Mouse (Mus musculus): ENCODE results near the gene Rnf144b. TPM values are rescaled to one million over a fixed set of nuclear protein-coding genes. Genes with fewer than 3 reads are reported as not detected.
A peak's percentile ranks its signal among the peaks of the same experiment; 100 is the strongest.

Rnf144b gene
- polyA plus RNA-seq, 1 experiment from 2014 or later: 1.3 TPM

DNA sequence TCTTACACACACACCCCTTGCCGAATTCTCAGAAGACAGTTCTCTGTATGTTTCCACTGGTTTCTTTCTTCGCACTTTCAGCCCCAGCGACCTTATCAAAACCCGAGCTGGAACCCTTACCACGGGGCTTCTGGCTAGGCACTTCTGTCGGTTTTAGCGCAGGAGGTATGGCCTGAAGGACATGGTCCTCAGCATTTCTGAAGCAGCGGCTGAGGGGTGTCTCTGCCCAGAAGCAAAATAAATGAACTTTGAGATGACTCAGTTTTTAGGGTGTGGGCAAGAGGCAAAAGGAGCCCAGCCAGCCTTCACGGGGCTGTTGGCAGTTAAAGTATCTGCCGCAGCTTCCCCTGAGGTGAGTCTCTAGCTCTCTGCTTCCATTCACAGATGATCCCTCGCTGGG is 72.2 kb downstream of the Rnf144b start:
- Histone ChIP-seq H3K9me3 (ENCODE audit: control insufficient read depth, low read length) (no peaks in the 10 kb centered on the region), H3K27ac (ENCODE audit: low read depth, low read length) (no peak overlapping the region), H3K4me1 (ENCODE audit: control insufficient read depth, insufficient read depth, low read length) (no peaks in the 10 kb centered on the region), H3K9ac (replicated peaks; ENCODE audit: low read depth, low read length) (no peak overlapping the region), H3K4me2 (ENCODE audit: low read depth, low read length) (peak overlapping the region; percentile 76; the same call in 1 of the 2 replicates), H3K27me3 (ENCODE audit: control insufficient read depth, insufficient read depth, low read length) (no peaks in the 10 kb centered on the region), H3K4me3 (ENCODE audit: low read depth, low read length) (peak overlapping the region; percentile 42; the same call in 1 of the 2 replicates), H3K36me3 (ENCODE audit: control insufficient read depth, insufficient read depth, low read length) (no peaks in the 10 kb centered on the region)
- WGBS: 26% methylated on average over 11 of the region's 11 CpGs
- no peak for ATAC-seq (ENCODE audit: low read depth)

DNA sequence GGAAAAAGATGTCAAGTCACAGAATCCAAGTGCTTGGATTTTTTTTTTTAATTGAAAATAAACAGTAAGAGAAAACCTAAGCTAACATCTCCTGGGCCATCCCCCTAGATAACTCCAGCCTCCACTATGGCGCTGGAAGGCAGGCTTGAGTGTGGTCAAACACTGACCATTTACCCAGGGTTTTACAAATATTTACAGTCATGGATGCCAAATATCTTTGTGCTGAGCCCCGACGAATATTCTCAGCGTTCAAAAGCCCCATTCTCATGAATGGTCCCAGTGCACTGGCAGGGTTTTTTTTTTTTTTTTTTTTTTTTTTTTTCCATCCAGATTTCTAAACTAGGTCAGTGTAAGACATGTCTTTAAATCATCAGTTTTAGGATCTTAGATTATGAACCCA is 73.0 kb downstream of the Rnf144b start:
- no peak overlapping the region for H3K4me3 ChIP-seq (ENCODE audit: low read depth, low read length)
- no peak overlapping the region for H3K4me2 ChIP-seq (ENCODE audit: low read depth, low read length)
- ATAC-seq (ENCODE audit: low read depth): no peak
- H3K4me1 ChIP-seq (ENCODE audit: control insufficient read depth, insufficient read depth, low read length): no peaks in the 10 kb centered on the region
- no peak overlapping the region for H3K9ac ChIP-seq (replicated peaks; ENCODE audit: low read depth, low read length)
- 68% methylated on average over 4 of the region's 4 CpGs for WGBS
- H3K27me3 ChIP-seq (ENCODE audit: control insufficient read depth, insufficient read depth, low read length): no peaks in the 10 kb centered on the region
- no peaks in the 10 kb centered on the region for H3K9me3 ChIP-seq (ENCODE audit: control insufficient read depth, low read length)
- H3K27ac ChIP-seq (ENCODE audit: low read depth, low read length): no peak overlapping the region
- no peaks in the 10 kb centered on the region for H3K36me3 ChIP-seq (ENCODE audit: control insufficient read depth, insufficient read depth, low read length)

DNA sequence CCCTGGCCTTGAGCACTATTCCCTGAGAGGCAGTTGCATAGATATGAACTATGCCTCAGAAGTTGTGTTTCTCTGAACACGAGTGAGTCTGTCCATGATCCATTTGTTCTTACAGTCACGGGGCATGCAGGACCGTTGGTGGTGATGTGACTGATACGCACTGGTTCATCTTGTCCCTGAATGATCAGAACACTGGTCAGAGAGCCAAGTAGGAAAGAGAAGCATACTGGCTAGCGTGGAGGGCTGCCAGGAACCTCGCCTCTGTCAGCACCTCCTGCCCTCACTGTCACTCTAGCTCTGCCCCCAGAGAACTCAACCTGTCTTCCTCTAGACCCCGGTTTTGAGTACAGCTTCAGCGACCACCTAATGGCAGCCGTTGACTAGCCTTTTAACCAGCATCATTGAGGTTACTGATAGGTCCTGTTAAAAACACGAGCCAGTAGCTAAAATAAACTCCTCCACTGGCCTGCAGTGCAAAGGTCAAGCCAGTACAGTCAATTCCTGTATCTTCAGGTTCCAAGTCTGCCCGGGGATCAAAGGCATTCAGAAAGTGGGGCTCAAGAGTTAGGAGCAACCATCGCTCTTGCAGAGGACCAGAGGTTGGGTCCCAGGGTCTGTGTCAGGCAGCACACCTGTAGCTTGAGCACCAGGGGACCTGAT is 77.7 kb downstream of the Rnf144b start:
- H3K36me3 ChIP-seq (ENCODE audit: control insufficient read depth, insufficient read depth, low read length): no peaks in the 10 kb centered on the region
- no peak overlapping the region for H3K4me2 ChIP-seq (ENCODE audit: low read depth, low read length)
- H3K9me3 ChIP-seq (ENCODE audit: control insufficient read depth, low read length): no peaks in the 10 kb centered on the region
- H3K4me1 ChIP-seq (ENCODE audit: control insufficient read depth, insufficient read depth, low read length): no peaks in the 10 kb centered on the region
- ATAC-seq (ENCODE audit: low read depth): no peak
- no peak overlapping the region for H3K4me3 ChIP-seq (ENCODE audit: low read depth, low read length)
- no peak overlapping the region for H3K27ac ChIP-seq (ENCODE audit: low read depth, low read length)
- no peak overlapping the region for H3K9ac ChIP-seq (replicated peaks; ENCODE audit: low read depth, low read length)
- WGBS: 87% methylated on average over 12 of the region's 12 CpGs
- no peaks in the 10 kb centered on the region for H3K27me3 ChIP-seq (ENCODE audit: control insufficient read depth, insufficient read depth, low read length)

DNA sequence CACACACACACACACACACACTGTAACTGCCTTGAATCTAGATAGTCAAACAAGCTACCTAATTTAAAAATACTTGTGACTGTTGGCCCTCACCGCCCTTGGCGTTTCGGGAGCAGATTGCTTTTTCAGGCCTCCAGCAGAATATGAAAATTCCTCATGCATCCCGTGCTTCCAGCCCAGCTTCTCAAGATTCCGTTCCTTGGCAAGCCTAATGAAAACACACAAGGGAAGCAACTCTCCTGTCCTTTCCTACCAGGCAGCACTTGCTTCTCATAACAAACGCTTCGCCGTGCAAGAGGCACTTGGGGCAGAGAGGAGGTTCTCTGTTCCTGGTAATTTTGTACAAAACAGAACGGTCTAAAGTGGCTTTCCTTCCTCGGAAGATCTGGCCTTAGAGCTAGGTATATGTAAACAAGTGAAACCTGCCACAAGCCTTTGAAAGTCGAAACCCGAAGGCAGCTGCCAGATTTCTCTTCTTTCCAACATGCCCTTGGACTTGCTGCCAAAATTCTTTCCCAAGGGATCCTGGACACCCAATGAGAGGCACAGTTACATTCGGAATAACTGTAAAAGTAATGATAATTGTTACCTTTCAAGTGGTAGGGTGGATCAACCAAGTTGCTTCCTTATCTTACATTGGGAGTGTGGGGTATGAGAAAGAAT is 79.6 kb downstream of the Rnf144b start:
- H3K4me2 ChIP-seq (ENCODE audit: low read depth, low read length): no peak overlapping the region
- no peak overlapping the region for H3K27ac ChIP-seq (ENCODE audit: low read depth, low read length)
- WGBS: 72% methylated on average over 13 of the region's 13 CpGs
- H3K9ac ChIP-seq (replicated peaks; ENCODE audit: low read depth, low read length): no peak overlapping the region
- H3K36me3 ChIP-seq (ENCODE audit: control insufficient read depth, insufficient read depth, low read length): no peaks in the 10 kb centered on the region
- H3K4me3 ChIP-seq (ENCODE audit: low read depth, low read length): no peak overlapping the region
- H3K9me3 ChIP-seq (ENCODE audit: control insufficient read depth, low read length): no peaks in the 10 kb centered on the region
- H3K27me3 ChIP-seq (ENCODE audit: control insufficient read depth, insufficient read depth, low read length): no peaks in the 10 kb centered on the region
- H3K4me1 ChIP-seq (ENCODE audit: control insufficient read depth, insufficient read depth, low read length): no peaks in the 10 kb centered on the region
- ATAC-seq (ENCODE audit: low read depth): no peak

DNA sequence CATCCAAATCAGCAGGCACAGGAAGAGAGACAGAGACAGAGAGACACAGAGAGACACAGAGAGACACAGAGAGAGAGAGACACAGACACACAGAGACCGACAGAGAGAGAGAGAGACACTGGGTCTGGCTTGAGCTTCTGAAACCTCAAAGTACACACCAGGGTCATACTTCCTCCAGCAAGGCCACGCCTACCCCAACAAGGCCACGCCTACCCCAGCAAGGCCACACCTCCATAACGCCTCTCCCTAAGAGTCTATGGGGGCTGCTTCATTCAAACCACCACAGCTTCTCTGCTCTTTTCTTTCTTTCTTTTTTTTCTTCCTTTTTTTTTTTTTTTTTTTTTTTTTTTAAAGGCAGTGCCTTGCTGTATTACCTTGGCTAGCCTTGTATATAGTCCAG is 88.0 kb downstream of the Rnf144b start:
- Histone ChIP-seq H3K4me2 (ENCODE audit: low read depth, low read length) (no peak overlapping the region), H3K27ac (ENCODE audit: low read depth, low read length) (no peak overlapping the region), H3K4me3 (ENCODE audit: low read depth, low read length) (no peak overlapping the region), H3K27me3 (ENCODE audit: control insufficient read depth, insufficient read depth, low read length) (no peaks in the 10 kb centered on the region), H3K4me1 (ENCODE audit: control insufficient read depth, insufficient read depth, low read length) (no peaks in the 10 kb centered on the region), H3K36me3 (ENCODE audit: control insufficient read depth, insufficient read depth, low read length) (no peaks in the 10 kb centered on the region), H3K9ac (replicated peaks; ENCODE audit: low read depth, low read length) (no peak overlapping the region), H3K9me3 (ENCODE audit: control insufficient read depth, low read length) (no peaks in the 10 kb centered on the region)
- ATAC-seq (ENCODE audit: low read depth): no peak
- WGBS: 79% methylated on average over 4 of the region's 4 CpGs

DNA sequence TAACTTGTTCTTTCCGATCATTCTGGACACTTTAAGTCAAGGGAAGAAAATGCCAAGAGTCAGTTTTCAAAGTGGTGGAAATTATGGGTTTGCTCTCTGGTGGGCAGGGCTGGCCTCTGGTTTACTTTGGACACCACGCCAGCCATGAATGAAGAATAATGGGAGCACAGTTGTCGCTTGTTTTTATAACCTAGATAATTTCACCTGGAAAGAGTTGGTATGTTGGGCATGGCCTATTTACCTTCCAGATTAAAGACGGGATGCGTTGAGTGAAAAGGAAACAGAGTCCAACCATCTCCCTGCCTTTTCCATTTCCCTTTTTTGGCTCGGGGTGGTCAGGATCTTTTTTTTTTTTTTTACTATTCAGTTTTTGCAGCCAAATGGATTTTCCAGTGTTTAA is 88.5 kb downstream of the Rnf144b start:
- WGBS: 78% methylated on average over 6 of the region's 6 CpGs
- Histone ChIP-seq H3K4me3 (ENCODE audit: low read depth, low read length) (no peak overlapping the region), H3K4me2 (ENCODE audit: low read depth, low read length) (no peak overlapping the region), H3K9ac (replicated peaks; ENCODE audit: low read depth, low read length) (no peak overlapping the region), H3K27ac (ENCODE audit: low read depth, low read length) (no peak overlapping the region), H3K9me3 (ENCODE audit: control insufficient read depth, low read length) (no peaks in the 10 kb centered on the region), H3K27me3 (ENCODE audit: control insufficient read depth, insufficient read depth, low read length) (no peaks in the 10 kb centered on the region), H3K36me3 (ENCODE audit: control insufficient read depth, insufficient read depth, low read length) (no peaks in the 10 kb centered on the region), H3K4me1 (ENCODE audit: control insufficient read depth, insufficient read depth, low read length) (no peaks in the 10 kb centered on the region)
- ATAC-seq (ENCODE audit: low read depth): no peak

DNA sequence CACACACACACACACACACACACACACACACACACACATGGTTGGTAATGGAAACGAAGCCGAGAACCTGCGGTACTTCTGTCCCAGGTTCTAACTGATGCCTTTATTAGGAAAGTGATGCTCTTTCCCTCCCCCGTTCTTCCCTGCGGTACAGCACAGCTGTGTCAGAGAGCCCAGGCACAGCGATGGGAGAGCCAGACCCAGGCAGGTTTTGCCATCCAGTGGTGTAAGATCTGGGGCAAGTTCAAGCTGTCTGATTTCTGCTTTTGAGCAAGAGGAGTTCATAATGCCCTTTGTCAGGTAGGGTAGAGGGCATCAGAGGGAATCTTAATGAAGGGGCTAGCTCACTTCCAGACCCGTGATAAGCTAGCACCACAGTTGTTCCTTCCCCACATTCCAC is 89.1 kb downstream of the Rnf144b start:
- Histone ChIP-seq H3K4me1 (ENCODE audit: control insufficient read depth, insufficient read depth, low read length) (no peaks in the 10 kb centered on the region), H3K9me3 (ENCODE audit: control insufficient read depth, low read length) (no peaks in the 10 kb centered on the region), H3K36me3 (ENCODE audit: control insufficient read depth, insufficient read depth, low read length) (no peaks in the 10 kb centered on the region), H3K4me3 (ENCODE audit: low read depth, low read length) (no peak overlapping the region), H3K9ac (replicated peaks; ENCODE audit: low read depth, low read length) (no peak overlapping the region), H3K27ac (ENCODE audit: low read depth, low read length) (no peak overlapping the region), H3K27me3 (ENCODE audit: control insufficient read depth, insufficient read depth, low read length) (no peaks in the 10 kb centered on the region), H3K4me2 (ENCODE audit: low read depth, low read length) (no peak overlapping the region)
- ATAC-seq (ENCODE audit: low read depth): no peak
- WGBS: 91% methylated on average over 7 of the region's 7 CpGs

DNA sequence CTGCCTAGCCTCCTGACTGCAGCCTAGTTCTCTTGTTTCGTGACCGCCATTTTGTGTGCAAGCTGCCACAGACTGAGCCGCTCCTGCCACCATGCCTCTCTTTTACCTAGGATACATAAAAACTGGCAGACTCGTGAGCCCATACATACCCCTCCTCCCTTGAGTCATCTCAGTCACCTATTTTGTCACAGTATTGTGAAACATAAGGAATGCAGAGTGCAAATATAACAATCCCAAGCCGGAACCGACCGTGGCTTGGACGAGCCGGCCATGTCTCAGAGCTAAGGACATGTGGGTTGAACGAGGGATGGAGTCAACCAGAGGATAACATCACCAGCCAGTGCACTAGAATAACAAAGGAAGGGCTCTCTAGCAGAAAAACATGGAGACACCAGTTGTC is 91.4 kb downstream of the Rnf144b start:
- Histone ChIP-seq H3K4me3 (ENCODE audit: low read depth, low read length) (no peak overlapping the region), H3K4me2 (ENCODE audit: low read depth, low read length) (no peak overlapping the region), H3K36me3 (ENCODE audit: control insufficient read depth, insufficient read depth, low read length) (no peaks in the 10 kb centered on the region), H3K4me1 (ENCODE audit: control insufficient read depth, insufficient read depth, low read length) (no peaks in the 10 kb centered on the region), H3K27me3 (ENCODE audit: control insufficient read depth, insufficient read depth, low read length) (no peaks in the 10 kb centered on the region), H3K27ac (ENCODE audit: low read depth, low read length) (no peak overlapping the region), H3K9me3 (ENCODE audit: control insufficient read depth, low read length) (no peaks in the 10 kb centered on the region), H3K9ac (replicated peaks; ENCODE audit: low read depth, low read length) (no peak overlapping the region)
- 97% methylated on average over 10 of the region's 10 CpGs for WGBS
- no peak for ATAC-seq (ENCODE audit: low read depth)

DNA sequence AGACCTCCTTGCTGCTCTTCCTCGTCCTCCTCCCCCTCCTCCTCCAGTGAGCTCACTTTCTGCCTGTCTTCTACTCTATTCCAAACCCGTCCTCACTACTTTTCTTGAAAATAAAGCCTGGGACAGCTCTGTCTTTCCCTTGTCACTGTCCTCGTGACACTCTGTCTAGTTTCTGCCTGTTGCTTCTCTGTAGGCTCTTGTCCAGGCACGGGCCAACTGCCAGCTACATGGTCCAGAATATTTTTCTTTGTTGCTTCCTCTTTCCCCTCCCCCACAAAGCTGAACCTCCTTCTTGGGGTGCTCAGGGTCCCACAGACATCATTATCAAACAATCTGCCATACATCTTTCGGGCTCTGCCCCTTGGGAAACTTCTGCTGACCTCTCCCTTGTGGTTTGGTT is 92.4 kb downstream of the Rnf144b start:
- ATAC-seq (ENCODE audit: low read depth): no peak
- no peaks in the 10 kb centered on the region for H3K36me3 ChIP-seq (ENCODE audit: control insufficient read depth, insufficient read depth, low read length)

More for the DNA sequence above, 92.4 kb downstream of the Rnf144b start:
- no peaks in the 10 kb centered on the region for H3K9me3 ChIP-seq (ENCODE audit: control insufficient read depth, low read length)
- no peak overlapping the region for H3K4me3 ChIP-seq (ENCODE audit: low read depth, low read length)
- no peaks in the 10 kb centered on the region for H3K27me3 ChIP-seq (ENCODE audit: control insufficient read depth, insufficient read depth, low read length)
- no peak overlapping the region for H3K27ac ChIP-seq (ENCODE audit: low read depth, low read length)
- no peak overlapping the region for H3K4me2 ChIP-seq (ENCODE audit: low read depth, low read length)
- 79% methylated on average over 5 of the region's 5 CpGs for WGBS
- no peaks in the 10 kb centered on the region for H3K4me1 ChIP-seq (ENCODE audit: control insufficient read depth, insufficient read depth, low read length)
- no peak overlapping the region for H3K9ac ChIP-seq (replicated peaks; ENCODE audit: low read depth, low read length)
